Mouse (Mus musculus): ENCODE measurements around the gene Gm20388.

GRCm38 (mm10) chr8:124198230-124198629 is 4287.6 kb downstream of the Gm20388 start:
- TF ChIP-seq CTCF (IDR thresholded peaks at IDR 0.05; ENCODE audit: low read depth) (no peak), EP300 (IDR thresholded peaks at IDR 0.05; ENCODE audit: low read depth) (no peak)

Data from liver, embryonic 14.5 days (tissue).